Mouse (Mus musculus) ES-E14 (cell line): ENCODE measurements around the gene Fkbp7. TPM values are rescaled to one million over a fixed set of nuclear protein-coding genes. Genes with fewer than 3 reads are reported as not detected.

Experiments used
- DNase-seq: peaks from one replicate; pipeline ENCODE4 v3.0.0-alpha.2; 2013; ENCODE audit warnings: low read depth, low spot score
- H3K27ac ChIP-seq: 2 replicates; pipeline ENCODE4 v1.5.1; 2012; ENCODE audit warnings: low read depth, mild to moderate bottlenecking, low read length, moderate library complexity, mixed read lengths; ENCODE audit not compliant: poor library complexity, insufficient read depth, severe bottlenecking
- H3K36me3 ChIP-seq: 2 replicates; pipeline ENCODE4 v1.6.1; 2012; ENCODE audit warnings: mild to moderate bottlenecking, low read length, moderate library complexity, mixed read lengths; ENCODE audit not compliant: control insufficient read depth, poor library complexity, insufficient read depth, severe bottlenecking
- H3K4me1 ChIP-seq, 2 experiments: fragments of 150-350 bp in 1 of 2; sonication (generic) in 1 of 2; 2 replicates each; pipeline ENCODE4 v1.6.1; 2012; ENCODE audit warnings: low read length in 2 of 2, mild to moderate bottlenecking in 1 of 2, mixed read lengths in 1 of 2; ENCODE audit not compliant: control insufficient read depth in 2 of 2, insufficient read depth in 2 of 2, poor library complexity in 1 of 2
- H3K4me3 ChIP-seq, 2 experiments: fragments of 150-350 bp in 1 of 2; sonication (generic) in 1 of 2; 2 replicates each; pipeline ENCODE4 v1.5.1; 2012; ENCODE audit warnings: low read length in 2 of 2, low read depth in 1 of 2, mild to moderate bottlenecking in 1 of 2, mixed read lengths in 1 of 2; ENCODE audit not compliant: insufficient read depth in 1 of 2, poor library complexity in 1 of 2, severe bottlenecking in 1 of 2
- H3K9ac ChIP-seq: 2 replicates; pipeline ENCODE4 v1.6.1; 2012; ENCODE audit warnings: low read depth, mild to moderate bottlenecking, low read length, mixed read lengths; ENCODE audit not compliant: poor library complexity, insufficient read depth, severe bottlenecking
- H3K9me3 ChIP-seq: fragments of 150-350 bp; sonication (generic); 2 replicates; pipeline ENCODE4 v1.6.1; 2012; ENCODE audit warnings: low read depth, mild to moderate bottlenecking, low read length; ENCODE audit not compliant: control insufficient read depth, insufficient read depth
- CHD2 ChIP-seq: IDR thresholded peaks from 2 replicates; pipeline ENCODE4 v1.6.1; 2014; ENCODE audit warnings: mild to moderate bottlenecking, low read depth, low read length, inconsistent platforms
- HCFC1 ChIP-seq: IDR thresholded peaks from 2 replicates; pipeline ENCODE4 v1.6.1; 2012; ENCODE audit warnings: low read length, inconsistent platforms, borderline replicate concordance; ENCODE audit not compliant: insufficient read depth
- MAFK ChIP-seq: IDR thresholded peaks from 2 replicates; pipeline ENCODE4 v1.6.1; 2014; ENCODE audit warnings: mild to moderate bottlenecking, low read depth, low read length, inconsistent platforms; ENCODE audit not compliant: insufficient read depth
- ZC3H11A ChIP-seq: IDR thresholded peaks from 2 replicates; pipeline ENCODE4 v1.6.1; 2012; ENCODE audit warnings: low read depth, mild to moderate bottlenecking, inconsistent platforms, low read length, borderline replicate concordance
- ZNF384 ChIP-seq: IDR thresholded peaks from 2 replicates; pipeline ENCODE4 v1.6.1; 2012; ENCODE audit warnings: low read depth, low read length, inconsistent platforms
- in situ Hi-C, 2 experiments: fragments of 600-800 bp; cut with MboI; formaldehyde crosslinking; loops; one replicate each; pipeline ENCODE4 v1.15.1; 2025; ENCODE audit warnings: low sequenced_read_pairs in 2 of 2, inconsistent platforms in 1 of 2; ENCODE audit not compliant: unreplicated experiment in 2 of 2
- total RNA-seq: library from RNA; depleted of rRNA; stranded (reverse); fragments of 300-350 nt; gene quantifications from 2 replicates; pipeline ENCODE4 v1.2.3, GENCODE M21; 2012

Fkbp7 gene
- total RNA-seq, 1 experiment, result 6.2 TPM

GRCm38 (mm10) chr2:76673472-76674081 lies 661 bp upstream of the Fkbp7 start:
- Histone ChIP-seq H3K4me1 (0 out of 4 replicates have a peak, but pooled peaks cover 3% of the 10 kb centered on the region in 2 experiments), H3K9ac (no peak overlapping the region), H3K27ac (no peak overlapping the region), H3K4me3 (peak overlapping the region in 1 of 2 experiments; percentile 55; a peak in 2 of 4 replicates), H3K9me3 (no peaks in the 10 kb centered on the region), H3K36me3 (peaks cover 3% of the 10 kb centered on the region; the same call in 1 of the 2 replicates)
- peak; percentile 97 for TF ChIP-seq ZNF384
- TF ChIP-seq MAFK, result no peak
- no peak for TF ChIP-seq HCFC1
- DNase-seq, result peak; percentile 34
- in situ Hi-C loops, result no loop called here

GRCm38 (mm10) chr2:76672134-76672745 lies 676 bp downstream of the Fkbp7 start:
- Histone ChIP-seq H3K4me1 (0 out of 4 replicates have a peak, but pooled peaks cover 3% of the 10 kb centered on the region in 2 experiments), H3K9ac (no peak overlapping the region; the same call in 1 of the 2 replicates), H3K27ac (no peak overlapping the region), H3K4me3 (peak overlapping the region; percentile 8 to 55; a peak in 3 of 4 replicates), H3K36me3 (no peaks in the 10 kb centered on the region), H3K9me3 (no peaks in the 10 kb centered on the region)
- in situ Hi-C loops, result no loop called here
- TF ChIP-seq CHD2 (no peak), ZC3H11A (no peak), MAFK (no peak), HCFC1 (no peak), ZNF384 (no peak)
- no peak for DNase-seq

- no peaks in the 10 kb centered on the region for H3K9me3 ChIP-seq
- 0 out of 4 replicates have a peak, but pooled peaks cover 3% of the 10 kb centered on the region in 2 experiments for H3K4me1 ChIP-seq
- no peaks in the 10 kb centered on the region for H3K36me3 ChIP-seq
- TF ChIP-seq ZNF384, result no peak
- no peak for TF ChIP-seq CHD2
- in situ Hi-C loops, result no loop called here
- no peak overlapping the region for H3K4me3 ChIP-seq
- no peak for DNase-seq
- no peak overlapping the region for H3K27ac ChIP-seq
- no peak overlapping the region for H3K9ac ChIP-seq
Observed at GRCm38 (mm10) chr2:76671641-76672040, 1.3 kb downstream of the Fkbp7 start.

GRCm38 (mm10) chr2:76667200-76667599 lies 5.7 kb downstream of the Fkbp7 start:
- no peaks in the 10 kb centered on the region for H3K36me3 ChIP-seq
- in situ Hi-C loops, result no loop called here

More at GRCm38 (mm10) chr2:76667200-76667599, 5.7 kb downstream of the Fkbp7 start:
- H3K9ac ChIP-seq, result no peak overlapping the region
- no peak for DNase-seq
- H3K27ac ChIP-seq, result no peak overlapping the region
- TF ChIP-seq ZC3H11A (no peak), ZNF384 (no peak), MAFK (no peak), HCFC1 (no peak), CHD2 (no peak)
- H3K4me1 ChIP-seq, result no peaks in the 10 kb centered on the region
- H3K4me3 ChIP-seq, result no peak overlapping the region
- H3K9me3 ChIP-seq, result no peaks in the 10 kb centered on the region
